Mouse (Mus musculus) gastrocnemius, postnatal 25 days (tissue): ENCODE measurements at regions not wholly inside any gene's neighbourhood (a gene's known extent, or its start where the extent isn't known, plus 50 kb on each side); places are given as distances from the start of the nearest gene placed in this dataset.
A peak's percentile ranks its signal among the peaks of the same experiment; 100 is the strongest.
"Not testable (repeated sequence)": the region's sequence is repeated elsewhere in the genome, so short reads cannot be mapped to it uniquely, and the experiment has no call there.

Experiments used
- DNase-seq: peaks from one replicate; pipeline ENCODE4 v3.0.0; 2022

- DNase-seq, result no peak
Measured at GRCm38 (mm10) chr11:63211501-63211900, 82.7 kb downstream of the Pmp22 start.

GRCm38 (mm10) chr11:63213043-63213442, 84.3 kb downstream of the Pmp22 start:
- DNase-seq, result peak; percentile 11

GRCm38 (mm10) chr11:63213901-63214425, 85.2 kb downstream of the Pmp22 start:
- DNase-seq, result no peak

DNA sequence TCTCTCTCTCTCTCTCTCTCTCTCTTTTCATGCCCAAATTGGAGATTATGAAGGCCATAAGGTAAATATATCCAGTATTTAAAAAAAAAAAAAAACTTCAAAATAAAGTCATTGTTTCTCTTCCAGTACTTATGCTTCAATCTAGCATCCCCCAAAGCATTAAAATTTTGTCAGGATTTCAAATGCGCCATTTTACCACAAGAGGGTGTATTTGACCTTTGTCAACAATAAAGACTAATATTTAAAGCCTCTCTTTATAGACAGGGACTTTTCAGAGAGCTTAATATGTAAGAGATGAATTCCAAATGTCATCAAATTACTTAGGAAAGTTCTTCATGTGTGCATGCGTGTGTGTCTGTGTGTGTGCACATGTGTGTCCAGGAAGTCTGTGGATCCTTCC, 87.2 kb downstream of the Pmp22 start:
- no peak for DNase-seq

- no peak for DNase-seq
Measured at GRCm38 (mm10) chr11:63217049-63217448, 88.3 kb downstream of the Pmp22 start.

- DNase-seq, result no peak
Measured at GRCm38 (mm10) chr11:63226471-63226870, 97.7 kb downstream of the Pmp22 start.

DNA sequence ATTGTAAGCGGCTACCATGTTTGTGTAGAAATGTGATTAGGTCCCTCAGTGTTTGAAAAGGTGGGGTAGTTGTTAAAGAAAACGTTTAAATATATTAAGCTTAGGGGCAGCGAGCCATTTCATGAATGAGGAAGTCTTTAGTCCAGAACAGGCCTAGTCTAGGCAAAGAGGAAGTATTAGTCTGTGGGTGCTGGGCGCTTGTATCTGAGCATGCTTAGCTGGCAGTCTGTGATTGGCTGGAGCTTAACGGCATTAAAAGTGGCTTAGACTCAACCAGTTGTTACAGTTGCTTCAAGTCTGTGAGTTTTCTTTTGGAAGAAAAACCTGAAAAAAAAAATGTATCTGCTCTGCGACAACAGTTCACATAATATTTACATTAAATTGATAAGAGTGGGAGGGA, 102.0 kb downstream of the Pmp22 start:
- no peak for DNase-seq

DNA sequence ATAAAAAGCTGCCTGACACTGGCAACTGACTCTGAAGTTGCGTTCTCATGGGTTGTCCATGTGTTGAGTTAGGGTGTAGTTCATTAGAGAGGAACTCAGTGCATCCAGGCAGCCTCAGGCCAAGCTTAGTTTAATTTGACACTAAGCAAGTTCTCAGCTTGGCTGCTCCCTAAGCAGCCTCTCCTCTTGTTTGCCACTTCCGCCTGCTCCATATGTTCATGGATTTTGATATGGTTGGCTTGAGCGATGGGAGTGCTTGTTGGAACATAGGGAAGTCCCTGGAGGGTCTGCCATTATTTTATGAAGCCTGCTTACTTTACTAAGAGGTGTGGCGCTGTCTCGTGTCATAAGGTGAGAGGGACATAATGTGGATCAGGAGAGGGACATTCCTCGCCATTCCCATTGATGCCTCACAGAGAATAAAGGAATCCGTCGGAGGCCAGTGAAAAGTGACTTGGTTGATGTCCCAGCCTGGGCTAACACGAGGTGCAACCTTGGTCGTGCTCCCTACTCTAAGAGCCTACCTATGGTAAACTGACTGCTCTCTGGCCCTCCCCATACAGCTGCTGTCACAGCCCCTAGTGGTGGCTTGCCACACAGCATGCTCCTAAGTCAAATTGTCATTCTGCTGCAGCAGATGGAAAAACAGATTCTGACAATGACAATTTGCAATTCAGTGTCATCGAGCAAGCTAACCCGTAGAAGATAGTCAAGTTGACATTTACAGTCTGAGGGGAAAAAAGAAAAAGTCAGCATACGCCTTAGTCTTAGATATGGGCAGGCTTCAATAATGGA, 104.6 kb downstream of the Pmp22 start:
- DNase-seq, result no peak

DNA sequence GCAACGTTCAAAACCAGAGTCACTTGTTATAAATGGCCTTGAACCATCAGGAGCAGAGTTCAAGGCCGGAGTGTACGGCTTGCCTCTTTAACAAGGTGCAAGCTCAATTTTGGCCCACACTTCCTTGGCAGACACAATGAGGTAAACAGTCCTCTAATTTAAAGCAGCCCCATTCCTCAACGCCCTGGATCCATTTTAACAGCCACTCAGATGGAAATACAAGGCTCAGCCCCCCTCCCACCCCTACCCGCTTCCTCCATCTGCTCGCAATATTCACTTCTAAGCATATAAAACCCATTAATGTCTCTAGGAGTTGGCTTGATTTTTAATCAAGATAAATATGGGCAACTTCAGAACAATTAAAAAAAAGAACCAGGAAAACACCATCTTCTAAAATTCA, 105.7 kb downstream of the Pmp22 start:
- DNase-seq, result no peak

DNA sequence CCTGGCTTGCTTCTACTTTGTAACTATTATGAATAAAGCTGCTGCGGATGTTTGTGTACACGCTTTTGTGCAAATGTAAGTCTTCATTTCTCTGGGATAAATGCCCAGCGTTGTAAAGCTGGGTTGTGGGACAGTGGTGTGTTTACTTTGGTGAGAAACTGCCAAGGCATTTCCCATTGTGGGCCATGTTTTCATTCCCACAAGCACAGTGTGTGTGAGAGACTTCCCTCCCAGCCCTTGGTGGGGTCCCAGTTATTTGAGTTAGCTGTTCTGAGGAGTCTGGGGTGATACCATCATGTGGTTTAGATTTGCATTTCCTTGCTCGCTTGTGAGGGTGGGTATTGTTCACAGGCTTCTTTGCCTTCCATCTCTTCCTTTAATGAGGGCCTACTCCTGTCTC, 109.9 kb downstream of the Pmp22 start:
- DNase-seq, result no peak

DNA sequence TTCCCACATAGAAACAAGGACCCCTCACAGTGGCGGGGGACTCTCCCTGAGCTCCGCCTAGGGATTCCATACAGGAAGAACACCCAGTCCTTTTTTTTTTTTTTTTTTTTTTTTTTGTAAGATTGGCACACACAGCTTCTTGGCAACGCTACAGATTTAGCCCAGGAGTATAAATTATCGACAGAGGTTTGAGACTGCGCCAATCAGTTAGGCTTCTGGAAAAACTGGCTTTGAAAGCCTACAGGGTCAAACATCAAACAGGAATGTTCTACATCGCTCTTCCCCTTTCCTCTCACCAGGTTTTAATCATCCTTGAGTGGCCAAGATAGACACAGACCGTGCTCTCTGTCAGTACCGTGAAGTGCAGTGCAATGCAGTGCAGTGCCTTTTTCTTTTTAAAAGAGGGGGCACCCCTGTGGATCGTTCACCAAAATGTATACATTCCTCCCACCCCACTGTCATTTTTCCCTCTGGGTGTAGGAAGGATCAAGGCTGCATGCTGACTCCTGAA, 115.2 kb downstream of the Pmp22 start:
- no peak for DNase-seq

GRCm38 (mm10) chr11:63245041-63245440, 116.3 kb downstream of the Pmp22 start:
- no peak for DNase-seq

DNA sequence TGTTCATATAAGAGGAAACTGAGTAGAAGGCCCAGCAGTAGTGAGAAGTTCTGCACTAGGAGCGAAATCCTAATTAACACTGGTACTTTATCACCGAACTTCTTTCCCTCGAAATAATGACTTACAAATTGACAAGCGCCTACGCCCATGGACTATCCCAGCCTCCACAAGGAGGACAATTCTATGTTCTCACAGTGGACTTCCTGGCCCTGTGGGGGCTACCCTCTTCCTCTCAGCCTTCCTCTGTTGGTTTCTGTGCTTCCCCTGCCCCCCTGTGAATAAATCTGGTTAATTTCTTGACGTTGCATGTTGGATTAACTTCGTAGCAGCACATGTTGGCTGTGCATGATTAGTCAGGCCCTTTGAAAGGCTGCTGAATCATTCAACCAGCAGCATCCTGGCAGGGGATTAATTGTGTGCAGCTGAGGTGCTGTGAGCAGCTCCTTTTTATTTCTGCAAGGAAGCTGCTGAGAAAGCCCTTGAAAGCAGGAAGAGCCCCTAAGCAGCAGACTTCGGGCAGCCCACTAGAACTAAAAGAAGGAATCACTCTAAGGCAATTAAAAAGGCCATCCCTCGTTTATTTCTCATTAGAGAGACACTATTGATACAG, 117.4 kb downstream of the Pmp22 start:
- DNase-seq, result no peak

DNA sequence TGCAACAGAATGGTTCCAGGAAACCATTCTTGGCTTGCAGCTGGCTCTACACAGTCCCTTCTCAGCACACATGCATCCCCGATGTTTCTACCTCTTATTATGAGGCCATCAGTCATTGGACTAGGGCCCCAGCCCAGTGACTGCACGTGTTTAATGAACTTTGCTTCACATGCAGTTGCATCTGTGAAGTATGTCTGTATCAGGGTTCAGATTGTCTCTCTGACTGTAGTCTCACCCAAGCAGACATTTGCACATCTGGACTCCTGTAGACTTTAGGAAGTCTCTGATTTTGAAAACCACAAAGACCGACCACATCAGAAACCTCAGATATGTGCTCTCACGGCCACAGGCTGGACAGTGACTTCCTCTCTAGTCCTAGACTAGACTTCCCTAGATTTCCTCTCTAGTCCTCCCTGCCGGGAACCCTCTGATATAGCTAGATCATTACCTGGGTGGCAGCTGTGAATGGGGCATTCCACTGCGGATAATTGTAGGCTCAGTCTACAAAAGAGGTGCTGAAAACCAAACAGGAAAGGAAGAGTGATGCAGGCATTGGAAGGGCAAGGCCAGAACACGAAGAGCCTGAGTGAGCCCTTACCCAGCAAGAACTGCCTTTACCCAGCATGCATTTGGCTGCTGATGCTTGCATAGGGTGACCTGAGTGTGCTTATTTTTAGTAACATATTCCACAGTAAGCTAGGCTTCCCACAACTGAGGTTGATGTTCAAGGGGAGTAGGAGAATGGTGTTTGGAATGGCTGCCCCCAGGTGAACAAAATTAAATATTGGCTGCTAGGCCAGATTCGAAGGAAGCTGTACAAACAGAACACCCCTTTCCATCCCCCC, 123.5 kb downstream of the Pmp22 start:
- no peak for DNase-seq

DNA sequence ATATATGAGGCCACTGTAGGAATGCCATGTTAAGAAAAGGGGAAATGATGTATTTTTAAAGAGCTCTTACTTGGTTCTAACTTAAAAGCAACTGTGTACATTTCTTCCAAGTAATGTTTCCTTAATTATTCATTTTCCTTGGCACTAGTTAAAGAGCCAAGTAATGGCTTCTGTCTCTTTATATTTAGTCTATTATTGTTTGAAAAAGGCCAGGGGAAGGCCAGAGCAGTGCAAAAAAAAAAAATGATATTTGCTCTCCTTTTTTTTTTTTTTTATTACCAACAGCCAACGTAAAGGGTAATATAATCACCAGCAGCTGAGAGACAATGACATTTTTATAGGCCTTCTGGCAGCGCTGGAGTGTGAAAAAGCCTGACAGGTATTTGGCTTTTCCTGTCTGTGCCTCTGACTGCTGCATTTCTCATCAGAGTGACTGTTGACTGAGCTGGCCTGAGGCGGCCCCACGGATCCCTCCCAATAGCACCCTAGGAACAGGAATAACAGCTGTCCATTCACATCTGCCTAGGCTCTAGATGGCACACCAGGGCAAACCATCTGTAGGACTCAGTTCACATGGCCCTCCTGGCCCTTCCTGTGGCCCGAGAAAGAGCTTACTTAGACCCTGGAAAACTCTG, 124.3 kb downstream of the Pmp22 start:
- peak; percentile 17 for DNase-seq

GRCm38 (mm10) chr11:63264432-63265061, 135.8 kb downstream of the Pmp22 start:
- no peak for DNase-seq

DNA sequence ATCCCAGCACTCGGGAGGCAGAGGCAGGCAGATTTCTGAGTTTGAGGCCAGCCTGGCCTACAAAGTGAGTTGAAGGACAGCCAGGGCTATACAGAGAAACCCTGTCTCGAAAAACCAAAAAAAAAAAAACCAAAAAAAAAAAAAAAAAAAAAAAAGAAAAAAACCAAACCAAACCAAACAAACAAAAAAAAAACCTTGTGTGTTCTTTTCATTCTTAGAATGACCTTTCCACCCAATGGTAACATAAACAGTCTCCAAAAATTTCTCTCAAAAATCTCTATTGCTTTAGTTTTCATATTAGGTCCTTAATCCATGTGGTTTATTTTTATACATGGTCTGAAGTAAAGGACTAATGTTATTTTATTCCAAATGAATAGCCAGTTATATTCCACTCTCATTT, 137.5 kb downstream of the Pmp22 start:
- not testable (repeated sequence) for DNase-seq

GRCm38 (mm10) chr11:63276641-63277040, 147.9 kb downstream of the Pmp22 start:
- no peak for DNase-seq

- DNase-seq, result no peak
Measured at GRCm38 (mm10) chr11:63281839-63282238, 153.1 kb downstream of the Pmp22 start.

GRCm38 (mm10) chr11:63282541-63282940, 153.8 kb downstream of the Pmp22 start:
- DNase-seq, result no peak

GRCm38 (mm10) chr11:63286026-63286425, 157.2 kb downstream of the Pmp22 start:
- DNase-seq, result no peak

GRCm38 (mm10) chr11:63287766-63288165, 159.0 kb downstream of the Pmp22 start:
- DNase-seq, result no peak
